Mouse (Mus musculus): ENCODE measurements around the gene Psmc4. TPM values are rescaled to one million over a fixed set of nuclear protein-coding genes. Genes with fewer than 3 reads are reported as not detected.

Gene Psmc4
- total RNA-seq (2014; fragmentation: Nextera tagmentation) (170 and 195 TPM in 2 replicates), total RNA-seq (2017) (153 and 178 TPM in 2 replicates)

DNA sequence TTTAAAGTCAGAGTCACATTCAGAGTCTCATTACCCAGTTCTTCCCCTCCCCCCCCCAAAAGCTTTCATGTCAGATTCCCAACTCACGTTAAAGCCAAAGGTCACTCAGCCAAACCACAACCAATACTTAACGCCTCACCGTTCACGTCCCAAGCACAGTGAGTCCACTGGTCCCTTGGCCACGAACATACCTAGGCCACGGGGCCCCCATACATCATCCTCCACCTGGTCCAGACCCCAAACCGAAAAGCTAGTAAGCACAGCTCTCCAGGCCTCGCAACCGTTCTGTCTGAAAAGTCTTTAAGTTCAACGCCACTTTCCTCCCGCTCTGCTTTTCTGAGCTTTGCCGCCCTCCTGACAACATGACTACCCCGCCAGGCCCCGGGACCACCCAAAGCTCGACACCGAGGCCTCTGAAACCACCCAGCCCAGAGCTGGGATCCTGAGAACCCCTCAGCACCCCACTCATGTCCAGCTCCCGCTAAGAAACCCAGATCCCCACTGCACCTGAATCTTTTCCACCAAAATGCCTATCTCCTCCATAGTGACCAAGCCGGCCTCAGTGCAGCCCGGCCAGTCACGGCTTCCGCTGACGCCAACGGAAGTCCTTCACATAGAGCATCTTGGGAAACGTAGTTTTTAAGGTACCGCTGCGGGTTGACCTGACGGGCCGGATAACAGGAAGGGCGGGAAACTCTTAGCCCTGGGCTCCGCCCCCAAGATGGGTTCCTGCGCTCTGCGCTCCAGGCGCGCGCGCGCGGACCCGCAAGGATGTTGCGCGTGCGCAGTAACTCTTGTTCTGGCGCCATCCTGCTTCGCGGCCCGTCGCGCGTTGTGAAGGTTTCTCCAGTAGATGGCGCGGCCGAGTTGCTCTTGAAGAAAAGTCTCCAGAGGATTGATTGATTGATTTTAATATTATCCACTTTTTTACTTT is at the start of gene Psmc4:
Gene Psmc4 (minus strand): TSS at position 626 of the 934 bp plus-strand sequence.
- peak; percentile 98 for ATAC-seq (replicated peaks; ENCODE audit: low FRiP score, low TSS enrichment, poor library complexity, severe bottlenecking)

- no peak for ATAC-seq (replicated peaks; ENCODE audit: low FRiP score, low TSS enrichment, poor library complexity, severe bottlenecking)
Measured at GRCm38 (mm10) chr7:28099101-28099500, 49.2 kb upstream of the Psmc4 start.

DNA sequence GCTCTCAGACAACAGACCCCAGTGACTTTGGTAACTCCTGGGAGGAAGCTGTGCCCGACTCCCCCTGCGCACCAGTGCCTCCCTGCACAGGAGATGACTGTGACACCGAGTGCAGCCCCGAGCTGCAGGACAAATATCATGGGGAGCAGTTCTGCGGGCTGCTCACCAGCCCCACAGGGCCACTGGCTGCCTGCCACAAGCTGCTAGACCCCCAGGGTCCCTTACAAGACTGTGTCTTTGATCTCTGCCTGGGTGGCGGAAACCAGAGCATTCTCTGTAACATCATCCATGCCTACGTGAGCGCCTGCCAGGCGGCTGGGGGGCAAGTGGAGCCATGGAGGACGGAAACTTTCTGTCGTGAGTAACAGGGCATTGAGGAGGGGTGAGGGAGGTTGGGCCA is 43.6 kb upstream of the Psmc4 start:
- no peak for ATAC-seq (replicated peaks; ENCODE audit: low FRiP score, low TSS enrichment, poor library complexity, severe bottlenecking)

- ATAC-seq (replicated peaks; ENCODE audit: low FRiP score, low TSS enrichment, poor library complexity, severe bottlenecking): no peak
Measured at GRCm38 (mm10) chr7:28086236-28086635, 36.3 kb upstream of the Psmc4 start.

DNA sequence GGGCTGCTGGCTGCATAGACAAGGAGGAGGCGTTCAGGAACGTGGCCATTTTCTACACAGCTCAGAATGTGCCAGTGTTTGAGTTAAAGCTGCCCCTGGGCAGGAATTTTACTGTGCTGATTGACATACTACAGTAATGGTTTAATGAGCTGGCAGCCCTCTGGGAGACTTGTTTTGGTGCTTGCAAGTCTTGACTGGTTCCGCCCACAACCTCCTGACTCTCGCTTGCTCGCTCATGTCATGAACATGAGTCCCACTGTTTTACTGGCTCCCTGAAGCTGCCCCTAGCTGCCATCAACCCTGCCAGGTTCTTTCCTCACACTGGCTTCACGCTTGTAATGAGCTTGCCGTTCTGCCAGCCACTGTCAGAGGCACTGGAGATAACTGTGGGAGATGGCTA is 34.3 kb upstream of the Psmc4 start:
- no peak for ATAC-seq (replicated peaks; ENCODE audit: low FRiP score, low TSS enrichment, poor library complexity, severe bottlenecking)

GRCm38 (mm10) chr7:28070531-28071298 is 20.8 kb upstream of the Psmc4 start, which contains the start of gene Fcgbp:
Gene Fcgbp, plus strand, starts transcription at chr7:28071236.
- ATAC-seq (replicated peaks; ENCODE audit: low FRiP score, low TSS enrichment, poor library complexity, severe bottlenecking): no peak

- ATAC-seq (replicated peaks; ENCODE audit: low FRiP score, low TSS enrichment, poor library complexity, severe bottlenecking): no peak
Measured at GRCm38 (mm10) chr7:28069546-28070172, 19.8 kb upstream of the Psmc4 start.

GRCm38 (mm10) chr7:28068661-28069060 is 18.8 kb upstream of the Psmc4 start:
- ATAC-seq (replicated peaks; ENCODE audit: low FRiP score, low TSS enrichment, poor library complexity, severe bottlenecking): no peak

DNA sequence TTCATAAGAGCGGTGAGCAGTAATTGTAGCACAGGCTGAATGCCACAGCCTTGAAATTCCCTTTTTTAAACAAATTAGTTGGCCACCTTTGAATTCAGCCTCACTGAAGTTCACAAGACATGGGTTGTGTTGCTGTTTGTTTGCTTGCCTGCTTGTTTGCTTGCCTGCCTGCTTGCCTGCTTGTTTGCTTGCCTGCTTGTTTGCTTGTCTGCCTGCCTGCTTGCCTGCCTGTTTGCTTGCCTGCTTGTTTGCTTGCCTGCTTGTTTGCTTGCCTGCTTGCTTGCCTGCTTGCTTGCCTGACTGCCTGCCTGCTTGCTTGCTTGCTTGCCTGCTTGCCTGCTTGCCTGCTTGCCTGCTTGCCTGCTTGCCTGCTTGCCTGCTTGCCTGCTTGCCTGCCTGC is 10.1 kb upstream of the Psmc4 start:
- ATAC-seq (replicated peaks; ENCODE audit: low FRiP score, low TSS enrichment, poor library complexity, severe bottlenecking): no peak

DNA sequence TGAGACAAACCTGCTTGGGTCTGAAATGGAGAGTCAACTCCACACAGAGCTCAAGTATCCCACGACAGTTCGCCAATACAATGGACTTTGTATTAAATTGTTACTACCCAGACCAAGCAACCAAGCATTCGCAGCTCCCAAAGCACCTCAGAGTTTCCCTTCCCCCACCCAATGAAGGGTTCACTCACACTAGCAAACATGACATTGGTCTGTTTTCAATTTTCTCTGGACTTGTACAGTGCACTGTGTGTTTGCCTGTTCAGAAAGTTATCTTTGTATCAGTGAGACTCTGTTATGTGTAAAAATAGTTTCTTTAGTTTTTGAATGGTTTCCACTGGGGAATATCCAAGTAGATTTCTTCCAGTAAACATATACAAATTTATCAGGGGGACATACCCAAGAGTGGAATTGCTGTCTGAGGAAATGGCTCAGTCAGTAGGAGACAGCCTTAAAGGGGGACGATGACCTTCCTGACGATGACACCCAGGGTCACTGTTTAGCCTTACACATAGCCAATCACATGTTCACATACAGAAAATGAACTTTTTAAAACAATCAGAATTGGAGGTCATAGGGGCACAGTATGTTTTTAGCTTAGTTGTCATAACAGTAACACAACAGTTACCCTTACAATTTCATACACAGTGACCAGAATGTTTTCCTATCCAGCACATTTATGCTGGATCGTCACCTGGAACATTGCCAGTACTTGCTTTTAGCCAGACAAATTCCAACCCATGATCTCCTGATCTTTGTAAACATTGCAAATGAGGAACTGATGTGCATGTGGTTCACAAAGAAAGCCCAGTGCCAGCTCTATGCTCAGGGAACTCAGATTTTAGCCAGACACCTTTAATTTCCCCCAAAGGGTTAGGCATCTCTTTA is 3.4 kb upstream of the Psmc4 start:
- ATAC-seq (replicated peaks; ENCODE audit: low FRiP score, low TSS enrichment, poor library complexity, severe bottlenecking): no peak

DNA sequence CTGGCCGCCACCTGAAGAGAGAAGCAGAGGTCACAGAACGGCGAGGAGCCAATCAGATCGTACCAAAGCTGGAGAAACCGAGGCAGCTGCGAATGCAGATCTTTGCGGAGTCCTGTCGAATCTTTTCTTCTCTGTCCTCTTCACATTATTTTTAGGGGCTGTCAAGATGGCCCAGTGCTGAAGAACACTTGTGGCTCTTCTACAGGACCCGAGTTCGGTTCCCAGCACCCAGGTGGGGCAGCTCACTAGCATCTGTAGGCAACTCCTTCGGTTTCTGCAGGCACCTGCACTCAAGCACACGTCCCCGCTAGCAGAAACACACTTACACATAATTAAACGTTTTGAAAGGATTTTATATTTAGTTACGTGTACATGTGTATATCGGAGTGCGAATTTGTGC is 683 bp upstream of the Psmc4 start:
- no peak for ATAC-seq (replicated peaks; ENCODE audit: low FRiP score, low TSS enrichment, poor library complexity, severe bottlenecking)

- no peak for ATAC-seq (replicated peaks; ENCODE audit: low FRiP score, low TSS enrichment, poor library complexity, severe bottlenecking)
Measured at GRCm38 (mm10) chr7:28044524-28044923, 5.4 kb downstream of the Psmc4 start.

GRCm38 (mm10) chr7:28014445-28014810 is 35.5 kb downstream of the Psmc4 start:
- ATAC-seq (replicated peaks; ENCODE audit: low FRiP score, low TSS enrichment, poor library complexity, severe bottlenecking): peak; percentile 57

DNA sequence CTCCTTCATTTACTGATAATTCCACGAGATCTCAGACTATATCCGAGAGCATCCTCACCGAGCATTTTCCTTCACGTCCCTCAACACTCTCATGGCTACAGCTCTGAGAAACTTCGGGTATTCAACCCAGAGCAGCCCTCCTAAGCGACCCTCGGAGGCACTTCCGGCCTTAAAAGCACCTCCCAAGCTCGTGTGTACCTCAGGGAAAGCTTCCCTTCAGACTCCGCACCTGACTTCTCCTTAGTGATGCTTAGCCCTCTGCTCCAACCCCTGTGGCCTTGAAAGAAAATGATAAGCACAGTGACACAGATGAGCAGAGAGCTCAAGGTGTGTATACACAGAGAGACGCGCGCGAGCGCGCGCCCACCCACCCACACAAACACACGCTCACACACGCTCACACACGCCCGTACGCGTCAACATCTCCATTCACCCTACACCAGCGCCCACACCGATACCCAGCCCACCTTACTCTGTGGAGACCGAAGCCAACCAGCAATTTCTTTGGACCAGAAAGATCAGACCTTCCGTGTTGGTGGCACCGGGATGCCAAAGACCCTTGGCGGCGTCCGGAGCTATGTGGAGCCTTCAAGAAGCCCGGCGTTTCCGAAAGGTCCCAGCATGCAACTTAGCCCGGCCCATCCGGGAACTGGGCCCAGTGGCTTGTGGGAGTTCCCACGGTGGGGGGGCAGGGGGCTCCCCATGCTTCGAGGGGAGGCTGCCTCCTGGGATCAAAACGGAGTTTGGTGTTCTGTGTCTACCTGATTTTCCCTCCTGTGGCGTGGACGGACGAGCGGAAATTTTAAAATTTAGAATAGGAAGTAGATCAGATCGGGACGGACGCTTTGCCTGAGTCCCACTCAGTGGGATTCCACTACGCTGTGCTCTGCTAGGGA is 36.1 kb downstream of the Psmc4 start, which contains the start of gene Zfp850:
Gene Zfp850 (minus strand): TSS at position 567 of the 896 bp plus-strand sequence.
- ATAC-seq (replicated peaks; ENCODE audit: low FRiP score, low TSS enrichment, poor library complexity, severe bottlenecking): peak; percentile 94

GRCm38 (mm10) chr7:28010271-28010670 is 39.6 kb downstream of the Psmc4 start:
- no peak for ATAC-seq (replicated peaks; ENCODE audit: low FRiP score, low TSS enrichment, poor library complexity, severe bottlenecking)

Data from megakaryocyte-erythroid progenitor cell, adult 5-6 weeks (primary cell).